Mouse (Mus musculus) B cell, adult 2 months (primary cell): ENCODE measurements around the gene Asb18.
A peak's percentile ranks its signal among the peaks of the same experiment; 100 is the strongest.

Experiments used
- DNase-seq, 2 experiments: peaks; one replicate each; pipeline ENCODE4 v3.0.0; 2022

The Asb18 gene

DNA sequence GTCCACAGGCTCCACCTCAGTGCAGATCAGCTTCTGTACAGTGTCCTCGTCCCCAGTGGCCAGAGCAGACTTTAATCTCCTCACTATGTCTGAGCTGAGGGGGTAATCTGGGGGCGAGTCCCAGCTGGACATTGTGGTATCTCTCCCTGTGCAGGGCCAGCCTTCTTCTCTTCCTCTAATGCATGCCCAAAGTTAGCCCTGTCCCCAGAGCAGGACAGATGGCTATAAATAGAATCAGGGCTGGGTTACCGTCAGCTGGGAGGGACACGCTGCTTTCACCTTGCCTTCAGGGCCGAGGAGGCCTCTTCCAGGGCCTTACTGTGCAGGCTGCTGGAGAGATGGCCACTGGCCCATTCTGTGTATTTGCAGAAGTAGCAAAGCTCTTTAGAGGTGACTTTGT lies at the start of gene Asb18:
Asb18 (minus strand) TSS at position 221 of the 400 bp plus-strand sequence.
- DNase-seq = no peak

- DNase-seq = peak; percentile 46 to 56
Measured at GRCm38 (mm10) chr1:90060599-90060998, 46.1 kb upstream of the Asb18 start.

GRCm38 (mm10) chr1:90060054-90060453 lies 45.6 kb upstream of the Asb18 start:
- DNase-seq = no peak

DNA sequence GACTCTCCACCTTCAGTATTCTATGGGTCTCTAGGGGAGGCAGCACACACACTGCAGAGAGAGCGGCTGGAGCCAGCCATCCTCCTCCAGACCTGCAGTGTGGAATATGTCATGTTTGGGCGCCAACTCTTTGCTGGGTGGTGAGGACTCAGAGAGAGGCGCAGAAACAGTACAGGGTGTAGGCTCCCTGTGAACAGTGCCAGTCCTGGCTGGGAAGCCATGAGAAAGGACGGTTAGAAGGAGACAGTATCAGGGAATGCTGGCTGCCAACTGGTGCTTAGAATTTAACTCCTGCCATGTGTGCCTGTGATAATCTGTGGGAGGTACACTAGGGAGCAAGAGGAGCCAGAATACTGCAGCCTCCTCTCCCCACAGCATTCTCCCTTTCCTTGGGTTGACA lies 40.5 kb upstream of the Asb18 start:
- DNase-seq = no peak

DNA sequence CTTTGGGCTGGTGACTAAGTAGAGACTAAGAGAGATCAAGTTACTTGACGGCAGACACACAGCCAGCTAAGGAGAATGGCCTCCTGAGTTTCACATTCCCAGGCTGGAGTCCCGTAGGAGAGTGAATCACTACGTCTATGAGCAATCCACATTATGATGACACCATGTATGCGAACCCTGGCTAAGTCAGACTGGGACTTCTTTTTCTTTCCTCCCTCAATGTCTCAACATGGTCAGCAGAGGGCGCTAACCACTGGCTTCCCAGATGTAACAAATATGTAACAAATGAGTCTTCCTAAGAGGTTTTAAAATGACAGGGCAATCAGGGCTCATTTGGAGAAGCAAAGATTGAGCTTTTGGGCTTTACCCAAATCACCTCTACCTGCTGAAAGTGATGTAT lies 36.9 kb upstream of the Asb18 start:
- DNase-seq = peak; percentile 35 to 48

- DNase-seq = no peak
Measured at GRCm38 (mm10) chr1:90050046-90050739, 35.7 kb upstream of the Asb18 start.

DNA sequence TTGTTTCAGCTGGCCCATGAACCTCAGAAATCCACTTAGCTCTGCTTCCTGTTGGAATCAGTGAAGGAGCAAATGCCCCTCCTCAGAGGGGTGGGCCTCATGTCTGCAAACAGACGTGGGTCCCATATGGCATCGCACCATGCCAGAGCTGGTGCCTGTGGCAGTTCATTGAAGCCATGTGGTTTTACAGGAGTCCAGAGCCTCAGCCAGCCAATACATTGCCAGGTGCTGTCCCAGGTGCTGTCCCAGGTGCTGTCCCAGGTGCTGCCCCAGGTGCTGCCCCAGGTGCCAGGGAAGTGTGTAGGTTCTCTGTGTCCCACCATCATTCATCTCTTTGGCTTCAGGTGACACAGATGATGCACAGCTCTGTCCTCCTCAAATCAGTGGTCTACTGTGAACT lies 13.8 kb upstream of the Asb18 start:
- no peak for DNase-seq

GRCm38 (mm10) chr1:90026945-90027344 lies 12.5 kb upstream of the Asb18 start:
- DNase-seq = no peak

- no peak for DNase-seq
Measured at GRCm38 (mm10) chr1:90020336-90020735, 5.9 kb upstream of the Asb18 start.

- DNase-seq = no peak
Measured at GRCm38 (mm10) chr1:90018071-90018470, 3.6 kb upstream of the Asb18 start.

DNA sequence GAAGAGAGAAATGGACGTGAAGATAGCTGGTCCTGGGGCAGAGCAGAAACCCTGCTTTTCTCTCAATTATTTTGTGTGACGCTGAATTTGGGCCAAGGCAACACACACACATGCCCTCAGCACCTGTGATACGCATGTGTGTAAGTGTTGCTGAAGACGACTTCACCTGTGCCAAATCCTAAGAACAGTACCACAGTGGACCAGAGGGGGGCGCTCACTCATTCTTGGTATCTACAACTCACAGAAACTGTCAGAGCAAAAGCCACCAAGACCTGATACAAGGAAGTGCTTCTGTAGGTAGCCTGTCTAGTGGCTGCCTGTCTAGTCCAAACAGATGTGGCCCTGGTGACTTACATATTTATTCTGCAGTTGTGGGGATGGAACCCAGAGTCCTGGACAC lies 1.2 kb downstream of the Asb18 start:
- peak in 1 of 2 experiments; percentile 3 for DNase-seq

DNA sequence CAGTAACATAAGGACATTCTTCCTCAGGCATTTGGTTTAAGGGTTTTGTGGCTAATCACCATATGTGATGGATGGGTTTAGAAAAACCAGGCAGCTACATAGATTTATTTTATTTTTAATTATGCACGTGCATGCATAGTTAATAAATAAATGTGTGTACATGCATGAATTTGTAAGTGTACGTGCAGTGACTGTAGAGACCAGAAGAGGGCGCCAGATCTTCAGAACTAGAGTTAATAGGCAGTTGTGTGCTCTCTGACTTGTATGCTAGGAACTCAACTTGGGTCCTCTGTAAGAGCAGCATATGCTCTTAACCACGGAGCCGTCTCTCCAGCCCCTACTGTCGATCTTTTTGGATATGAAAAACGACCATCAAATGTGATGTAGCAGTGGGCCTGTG lies 1.6 kb downstream of the Asb18 start:
- DNase-seq = no peak

DNA sequence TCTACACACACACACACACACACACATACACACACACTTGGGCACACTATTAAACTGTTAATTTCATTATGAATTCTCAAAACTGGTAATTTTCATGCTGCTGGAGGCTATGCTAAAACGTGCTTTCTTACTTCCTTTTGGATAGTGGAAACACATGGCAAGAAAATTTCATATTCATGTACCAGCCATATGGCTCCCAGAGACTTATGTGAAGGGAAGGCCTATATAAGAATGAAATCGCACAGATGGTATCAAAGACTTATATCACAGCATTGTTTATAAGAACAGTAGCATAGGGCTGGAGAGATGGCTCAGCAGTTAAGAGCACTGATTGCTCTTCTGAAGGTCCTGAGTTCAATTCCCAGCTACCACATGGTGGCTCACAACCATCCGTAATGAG lies 2.3 kb downstream of the Asb18 start:
- no peak for DNase-seq

DNA sequence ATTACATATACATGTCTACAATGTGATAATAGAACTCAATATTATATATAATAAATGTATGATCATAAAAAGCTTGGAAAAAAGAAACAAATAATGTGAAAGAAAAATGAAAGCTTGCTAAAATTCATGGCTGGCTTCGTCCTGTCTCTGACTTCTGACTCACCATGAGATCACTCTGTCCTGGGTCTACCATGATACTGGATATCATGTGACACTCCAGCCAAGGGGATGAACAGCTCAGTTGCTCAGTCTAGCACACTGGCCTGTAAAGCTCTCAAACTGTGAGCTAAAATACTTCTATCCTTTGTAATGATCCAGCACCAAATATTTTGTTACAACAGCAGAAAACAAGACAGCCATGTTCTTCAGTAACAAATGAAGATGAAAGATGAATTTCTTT lies 4.4 kb downstream of the Asb18 start:
- DNase-seq = no peak

- no peak for DNase-seq
Measured at GRCm38 (mm10) chr1:90009188-90009587, 5.3 kb downstream of the Asb18 start.

DNA sequence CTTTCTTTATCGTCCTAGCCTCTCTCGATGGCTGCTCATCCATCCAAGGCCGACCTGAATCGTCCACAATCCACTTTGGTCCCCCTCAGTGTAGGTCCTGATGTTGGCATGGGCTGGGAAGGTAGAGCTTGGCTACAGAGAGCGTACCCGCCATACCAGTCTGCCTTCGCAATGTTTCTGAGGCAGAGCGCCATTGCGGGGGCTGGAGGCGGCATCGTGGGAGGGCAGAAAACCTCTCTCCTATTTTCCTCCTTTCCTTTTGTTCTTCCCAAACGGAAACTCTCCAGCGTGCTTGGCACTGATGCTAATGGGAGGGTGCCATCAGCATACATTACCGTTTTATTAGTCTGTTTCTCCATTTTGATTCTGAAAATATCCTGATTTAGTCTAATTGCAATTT lies 7.8 kb downstream of the Asb18 start:
- no peak for DNase-seq

DNA sequence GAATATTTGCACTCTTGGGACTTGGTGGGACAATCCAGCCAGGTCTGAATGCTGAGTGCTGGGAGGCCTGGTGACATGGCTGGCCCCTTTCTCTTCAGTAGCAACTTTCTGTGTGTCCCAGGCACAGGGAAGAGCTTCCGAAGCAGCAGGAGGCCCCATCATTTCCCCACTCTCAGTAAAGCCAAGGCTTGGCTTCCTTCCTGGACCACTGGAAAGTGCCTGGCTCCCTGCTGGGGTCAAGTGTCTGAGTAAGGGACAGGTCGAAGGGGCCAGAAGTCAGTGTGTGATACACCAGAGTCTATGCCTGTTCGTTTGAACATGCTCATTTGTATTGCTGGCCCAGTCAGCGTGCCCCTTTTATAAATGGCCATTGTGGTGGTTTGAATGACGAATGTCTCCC lies 13.5 kb downstream of the Asb18 start:
- no peak for DNase-seq

GRCm38 (mm10) chr1:89999858-90000257 lies 14.6 kb downstream of the Asb18 start:
- no peak for DNase-seq

GRCm38 (mm10) chr1:89998696-89999095 lies 15.8 kb downstream of the Asb18 start:
- no peak for DNase-seq

- DNase-seq = no peak
Measured at GRCm38 (mm10) chr1:89998076-89998475, 16.4 kb downstream of the Asb18 start.

DNA sequence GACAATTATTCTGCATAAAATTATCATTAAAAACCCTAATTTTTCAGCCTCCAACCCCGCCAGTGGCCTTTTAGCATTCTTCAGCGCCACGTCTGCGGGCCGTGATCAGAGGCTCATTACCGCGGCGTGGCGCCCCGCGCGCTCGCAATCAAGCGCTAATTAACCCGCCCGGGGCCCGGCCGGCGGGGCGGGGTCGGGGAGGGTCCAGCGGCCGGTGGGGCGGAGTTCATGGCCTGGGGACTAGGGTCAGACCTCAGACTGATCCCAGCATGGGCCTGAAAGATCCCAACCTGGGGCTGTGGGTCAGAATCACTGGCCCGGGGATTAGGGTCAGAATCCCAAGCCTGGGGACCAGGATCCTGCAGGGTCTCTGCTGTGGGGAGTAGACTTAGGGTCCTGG lies 22.2 kb downstream of the Asb18 start:
- no peak for DNase-seq

- DNase-seq = no peak
Measured at GRCm38 (mm10) chr1:89977261-89977660, 37.2 kb downstream of the Asb18 start.

- DNase-seq = no peak
Measured at GRCm38 (mm10) chr1:89976411-89976810, 38.1 kb downstream of the Asb18 start.

DNA sequence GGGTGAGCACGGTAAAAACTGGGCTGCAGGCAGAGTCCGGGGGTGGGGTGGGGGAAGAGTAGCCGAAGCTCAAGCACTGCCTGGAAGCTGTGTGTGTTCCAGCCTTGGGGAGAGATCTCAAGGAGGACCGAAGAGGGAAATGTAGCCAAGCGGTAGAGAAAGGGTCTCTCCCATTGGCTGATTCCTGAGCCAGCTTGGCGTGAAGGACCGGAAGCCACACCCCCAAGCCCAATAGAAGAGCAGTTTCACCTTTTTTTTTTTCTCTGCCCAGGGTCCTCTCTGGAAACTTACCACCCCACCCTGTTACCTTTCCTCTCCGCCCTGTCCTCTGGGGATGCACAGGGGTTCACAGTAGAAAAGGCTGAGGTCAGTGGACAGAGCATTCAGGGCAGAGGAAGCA lies 39.9 kb downstream of the Asb18 start:
- no peak for DNase-seq

DNA sequence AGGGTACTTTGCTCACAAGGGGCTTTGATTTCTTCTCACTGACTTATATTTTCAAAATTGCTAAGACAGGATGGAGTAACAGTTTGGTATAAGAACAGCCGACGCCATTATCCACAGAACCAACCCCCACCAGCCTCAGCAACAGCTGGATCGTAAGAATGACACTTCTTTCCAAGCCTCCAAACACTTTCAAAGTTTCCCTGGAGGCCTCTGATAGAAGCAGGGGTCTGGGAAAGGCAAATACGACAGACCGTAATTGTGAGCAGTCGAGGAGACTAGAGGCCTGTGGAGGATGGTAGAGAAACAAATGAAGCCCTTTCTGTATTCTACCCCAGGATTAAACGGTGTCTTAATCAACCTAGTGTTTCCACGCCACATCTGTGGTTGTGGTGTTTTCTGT lies 42.6 kb downstream of the Asb18 start:
- DNase-seq = no peak
